Mouse (Mus musculus) embryonic facial prominence, embryonic 14.5 days (tissue): ENCODE results near the gene Adcy6. TPM values are rescaled to one million over a fixed set of nuclear protein-coding genes. Genes with fewer than 3 reads are reported as not detected.

Experiments
- ATAC-seq: fragments of 200-750 bp; cut with Nextera tagmentation; 2 replicates; pipeline ENCODE4 v1.8.0; 2017; ENCODE audit warnings: low read depth, moderate number of reproducible peaks, moderate TSS enrichment
- DNase-seq: peaks from one replicate; pipeline ENCODE4 v3.0.0-alpha.2; 2015; ENCODE audit warnings: low spot score
- H3K27ac ChIP-seq: fragments of 300-500 bp; sonication (generic); replicated peaks from 2 replicates; pipeline ENCODE4 v1.5.1; 2014; ENCODE audit warnings: low read depth, mild to moderate bottlenecking, low read length, moderate library complexity
- H3K27me3 ChIP-seq: fragments of 300-500 bp; sonication (generic); replicated peaks from 2 replicates; pipeline ENCODE4 v1.6.1; 2014; ENCODE audit warnings: low read length; ENCODE audit not compliant: control insufficient read depth, insufficient read depth
- H3K36me3 ChIP-seq: fragments of 300-500 bp; sonication (generic); 2 replicates; pipeline ENCODE4 v1.6.1; 2014; ENCODE audit warnings: low read length, mixed read lengths; ENCODE audit not compliant: control insufficient read depth, insufficient read depth
- H3K4me1 ChIP-seq: fragments of 300-500 bp; sonication (generic); 2 replicates; pipeline ENCODE4 v1.6.1; 2014; ENCODE audit warnings: antibody characterized with exemption, low read length; ENCODE audit not compliant: control insufficient read depth, insufficient read depth
- H3K4me2 ChIP-seq: fragments of 300-500 bp; sonication (generic); 2 replicates; pipeline ENCODE4 v1.6.1; 2014; ENCODE audit warnings: low read depth, mild to moderate bottlenecking, low read length, moderate library complexity, mixed read lengths
- H3K4me3 ChIP-seq: fragments of 300-500 bp; sonication (generic); 2 replicates; pipeline ENCODE4 v1.5.1; 2014; ENCODE audit warnings: low read depth, mild to moderate bottlenecking, low read length
- H3K9ac ChIP-seq: fragments of 300-500 bp; sonication (generic); 2 replicates; pipeline ENCODE4 v1.6.1; 2014; ENCODE audit warnings: low read depth, mild to moderate bottlenecking, low read length, moderate library complexity, mixed read lengths
- H3K9me3 ChIP-seq: fragments of 300-500 bp; sonication (generic); 2 replicates; pipeline ENCODE4 v1.6.1; 2016; ENCODE audit warnings: low read length; ENCODE audit not compliant: control insufficient read depth
- WGBS: fragments of 180-500 bp; shearing (Covaris S2); extraction: QIAGEN DNeasy Blood & Tissue Kit; methylation state at CpG from one replicate; pipeline ENCODE4 v1.1.7; 2014; 5-methylcytosine and 5-hydroxymethylcytosine counted together
- polyA plus RNA-seq: library from polyadenylated mRNA; unstranded; fragments of >200 nt; fragmentation: Nextera tagmentation; extraction: Ambion mirVana; gene quantifications from 2 replicates; pipeline ENCODE4 v1.2.1, GENCODE M21; 2014

Adcy6 gene
- polyA plus RNA-seq, 1 experiment from 2014 or later: 14.9 TPM

- Histone ChIP-seq H3K4me1 (0 out of 2 replicates have a peak, but pooled peaks cover 3% of the 10 kb centered on the region), H3K27ac (no peak overlapping the region)
- 19% methylated on average over 6 of the region's 6 CpGs for WGBS
Observed at GRCm38 (mm10) chr15:98622721-98623120, 12.8 kb upstream of the Adcy6 start.

GRCm38 (mm10) chr15:98622199-98622598 is 12.3 kb upstream of the Adcy6 start:
- WGBS: 8% methylated on average over 7 of the region's 7 CpGs
- no peak for ATAC-seq
- H3K4me2 ChIP-seq: no peak overlapping the region

More at GRCm38 (mm10) chr15:98622721-98623120, 12.8 kb upstream of the Adcy6 start:
- no peak overlapping the region for H3K4me2 ChIP-seq
- no peak overlapping the region for H3K9ac ChIP-seq
- H3K4me3 ChIP-seq: no peak overlapping the region
- 0 out of 2 replicates have a peak, but pooled peaks cover 6% of the 10 kb centered on the region for H3K9me3 ChIP-seq
- no peak for ATAC-seq
- DNase-seq: no peak
- no peaks in the 10 kb centered on the region for H3K36me3 ChIP-seq
- no peaks in the 10 kb centered on the region for H3K27me3 ChIP-seq

GRCm38 (mm10) chr15:98617176-98617537 is 7.3 kb upstream of the Adcy6 start:
- H3K4me3 ChIP-seq: no peak overlapping the region
- H3K4me1 ChIP-seq: 0 out of 2 replicates have a peak, but pooled peaks cover 6% of the 10 kb centered on the region
- H3K4me2 ChIP-seq: peak overlapping the region; percentile 38
- H3K27ac ChIP-seq: no peak overlapping the region
- H3K27me3 ChIP-seq: no peaks in the 10 kb centered on the region
- H3K9me3 ChIP-seq: no peaks in the 10 kb centered on the region
- H3K9ac ChIP-seq: no peak overlapping the region
- ATAC-seq (peak; percentile 70), DNase-seq (peak; percentile 74)
- WGBS: 1% methylated on average over 12 of the region's 12 CpGs
- no peaks in the 10 kb centered on the region for H3K36me3 ChIP-seq

More at GRCm38 (mm10) chr15:98622199-98622598, 12.3 kb upstream of the Adcy6 start:
- H3K9ac ChIP-seq: no peak overlapping the region
- H3K36me3 ChIP-seq: no peaks in the 10 kb centered on the region
- no peak overlapping the region for H3K4me3 ChIP-seq
- 0 out of 2 replicates have a peak, but pooled peaks cover 6% of the 10 kb centered on the region for H3K9me3 ChIP-seq
- DNase-seq: no peak
- H3K4me1 ChIP-seq: 0 out of 2 replicates have a peak, but pooled peaks cover 3% of the 10 kb centered on the region
- no peak overlapping the region for H3K27ac ChIP-seq
- no peaks in the 10 kb centered on the region for H3K27me3 ChIP-seq

- ATAC-seq: no peak; the same call in 1 of the 2 replicates
- Histone ChIP-seq H3K9ac (no peak overlapping the region), H3K9me3 (no peaks in the 10 kb centered on the region), H3K4me3 (no peak overlapping the region), H3K27ac (no peak overlapping the region), H3K4me1 (0 out of 2 replicates have a peak, but pooled peaks cover 6% of the 10 kb centered on the region), H3K36me3 (no peaks in the 10 kb centered on the region), H3K27me3 (no peaks in the 10 kb centered on the region), H3K4me2 (peak overlapping the region; percentile 38)
- 39% methylated on average over 20 of the region's 20 CpGs for WGBS
- DNase-seq: no peak
Observed at GRCm38 (mm10) chr15:98616362-98617175, 6.7 kb upstream of the Adcy6 start.

- WGBS: 68% methylated on average over 6 of the region's 6 CpGs
- no peak overlapping the region for H3K4me2 ChIP-seq
- 0 out of 2 replicates have a peak, but pooled peaks cover 6% of the 10 kb centered on the region for H3K4me1 ChIP-seq
- no peaks in the 10 kb centered on the region for H3K9me3 ChIP-seq
- no peak overlapping the region for H3K27ac ChIP-seq
- no peak overlapping the region for H3K9ac ChIP-seq
- ATAC-seq (no peak), DNase-seq (no peak)
- H3K36me3 ChIP-seq: no peaks in the 10 kb centered on the region
- no peaks in the 10 kb centered on the region for H3K27me3 ChIP-seq
- no peak overlapping the region for H3K4me3 ChIP-seq
Observed at GRCm38 (mm10) chr15:98615751-98616150, 5.9 kb upstream of the Adcy6 start.

- 35% methylated on average over 6 of the region's 6 CpGs for WGBS
- ATAC-seq: no peak
- H3K4me1 ChIP-seq: 0 out of 2 replicates have a peak, but pooled peaks cover 9% of the 10 kb centered on the region
- 0 out of 2 replicates have a peak overlapping the region, but pooled peaks have one; percentile 2 for H3K27ac ChIP-seq
- DNase-seq: no peak
- H3K27me3 ChIP-seq: no peaks in the 10 kb centered on the region
- H3K4me2 ChIP-seq: no peak overlapping the region
- H3K36me3 ChIP-seq: no peaks in the 10 kb centered on the region
- no peaks in the 10 kb centered on the region for H3K9me3 ChIP-seq
- no peak overlapping the region for H3K9ac ChIP-seq
- no peak overlapping the region for H3K4me3 ChIP-seq
Observed at GRCm38 (mm10) chr15:98614971-98615370, 5.1 kb upstream of the Adcy6 start.

- Histone ChIP-seq H3K9ac (no peak overlapping the region), H3K27me3 (no peaks in the 10 kb centered on the region), H3K36me3 (no peaks in the 10 kb centered on the region), H3K4me2 (no peak overlapping the region), H3K9me3 (no peaks in the 10 kb centered on the region), H3K4me1 (0 out of 2 replicates have a peak, but pooled peaks cover 9% of the 10 kb centered on the region), H3K27ac (0 out of 2 replicates have a peak overlapping the region, but pooled peaks have one; percentile 11), H3K4me3 (no peak overlapping the region)
- 35% methylated on average over 9 of the region's 9 CpGs for WGBS
- ATAC-seq: no peak
- DNase-seq: peak; percentile 77
Observed at GRCm38 (mm10) chr15:98614551-98614950, 4.7 kb upstream of the Adcy6 start.

- Histone ChIP-seq H3K36me3 (no peaks in the 10 kb centered on the region), H3K9ac (no peak overlapping the region), H3K27me3 (no peaks in the 10 kb centered on the region), H3K4me1 (peaks cover 21% of the 10 kb centered on the region), H3K4me2 (no peak overlapping the region), H3K27ac (no peak overlapping the region), H3K9me3 (no peaks in the 10 kb centered on the region), H3K4me3 (no peak overlapping the region)
- DNase-seq: no peak
- no peak for ATAC-seq
- 94% methylated on average over 3 of the region's 3 CpGs for WGBS
Observed at GRCm38 (mm10) chr15:98612229-98612628, 2.4 kb upstream of the Adcy6 start.
